Mouse (Mus musculus): ENCODE measurements at regions not wholly inside any gene's neighbourhood (a gene's known extent, or its start where the extent isn't known, plus 50 kb on each side); places are given as distances from the start of the nearest gene placed in this dataset.

DNA sequence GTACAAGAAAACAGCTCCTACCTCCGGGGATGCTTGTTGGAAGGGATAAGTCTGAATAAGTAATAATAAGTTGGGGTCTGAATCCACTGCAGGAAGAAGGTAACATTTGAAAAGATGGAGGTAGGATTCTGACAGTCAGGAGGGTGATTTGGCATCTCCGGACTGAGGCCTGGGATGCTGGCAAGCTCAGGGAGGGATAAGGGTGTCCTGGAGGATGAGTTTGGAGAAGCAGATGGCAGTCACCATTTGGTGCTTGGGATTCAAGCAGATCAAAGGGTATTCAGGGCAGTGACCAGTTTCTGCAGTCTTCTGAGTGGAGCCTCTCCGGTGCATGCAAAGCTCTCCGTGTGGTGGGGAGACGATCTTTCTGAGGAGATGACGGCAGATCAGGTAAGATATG, 62.9 kb upstream of the Gm2310 start:
- no peak for DNase-seq (ENCODE audit: low spot score)

DNA sequence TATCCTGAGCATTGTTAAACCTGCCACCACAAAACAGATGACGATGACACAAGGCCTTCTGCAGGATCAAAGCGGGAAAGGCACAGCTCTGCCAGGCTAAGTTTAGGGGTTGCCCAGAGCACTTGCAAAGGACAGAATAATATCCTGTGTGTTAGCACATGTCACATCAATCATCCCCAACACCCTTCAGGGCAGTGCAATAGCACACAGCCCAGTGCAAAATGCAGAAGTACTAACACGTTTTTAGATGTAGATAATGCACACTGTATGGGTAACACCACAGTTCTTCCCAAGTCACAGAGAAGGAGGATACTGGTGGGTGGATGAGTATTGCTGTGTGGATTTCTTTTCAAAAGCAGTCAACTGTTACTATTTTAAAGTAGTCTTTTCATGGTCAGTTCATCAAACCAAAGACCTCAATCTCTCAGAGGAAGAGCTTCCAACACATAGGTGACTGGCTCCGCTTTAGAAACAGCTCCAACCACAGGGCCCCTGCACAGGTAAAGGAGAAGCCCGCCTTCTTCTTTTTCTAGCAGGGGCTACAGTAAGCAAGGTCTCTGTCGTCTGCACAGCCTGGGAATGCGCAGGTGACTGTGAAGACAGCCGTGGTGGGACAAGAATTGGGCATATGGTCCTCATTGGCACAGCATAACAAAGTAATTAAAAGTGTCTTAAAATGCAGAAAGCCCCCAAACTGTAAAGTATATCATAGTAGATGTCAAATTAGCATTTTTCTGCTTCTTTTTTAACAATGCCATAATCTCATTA, 61.6 kb upstream of the Gm2310 start:
- DNase-seq (ENCODE audit: low spot score) = no peak

DNA sequence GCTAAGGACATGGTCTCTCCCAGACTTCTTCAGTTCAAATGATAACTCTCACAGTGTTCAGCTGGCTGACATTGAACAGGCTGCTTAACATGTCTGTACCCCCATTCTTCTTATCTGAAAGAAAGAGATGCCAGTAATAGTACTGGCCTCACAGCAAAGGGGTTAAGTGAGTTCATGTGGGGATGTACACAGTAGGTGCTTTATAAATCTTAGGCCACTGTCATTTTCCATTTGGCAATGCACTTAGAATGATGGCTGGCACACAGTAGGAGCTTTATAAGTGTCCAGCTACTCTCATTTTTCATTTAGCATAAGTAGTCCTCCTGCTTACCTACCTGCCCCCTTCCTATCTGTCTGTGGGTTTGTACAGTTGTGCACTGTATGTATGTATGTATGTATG, 60.3 kb upstream of the Gm2310 start:
- DNase-seq (ENCODE audit: low spot score) = no peak

DNA sequence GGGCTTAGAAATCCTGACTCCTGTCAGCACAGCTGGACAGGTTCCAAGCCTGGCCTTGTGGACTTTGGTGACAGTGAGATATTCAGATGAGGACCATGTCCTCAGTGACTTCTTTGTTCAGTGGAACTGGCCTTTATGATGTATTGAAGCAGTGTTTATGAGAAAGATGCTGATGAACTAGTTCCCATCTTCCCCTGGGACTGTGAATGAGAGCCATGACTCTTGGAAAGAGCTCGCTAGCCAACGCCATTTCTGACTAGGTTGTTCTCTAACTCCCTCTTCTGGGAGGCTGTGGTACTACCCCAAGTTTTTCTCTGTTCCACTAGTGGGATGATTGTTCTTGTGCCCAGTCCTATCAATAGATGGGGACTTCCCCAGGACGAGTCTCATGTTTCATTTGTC, 57.7 kb upstream of the Gm2310 start:
- peak; percentile 73 for DNase-seq (ENCODE audit: low spot score)

DNA sequence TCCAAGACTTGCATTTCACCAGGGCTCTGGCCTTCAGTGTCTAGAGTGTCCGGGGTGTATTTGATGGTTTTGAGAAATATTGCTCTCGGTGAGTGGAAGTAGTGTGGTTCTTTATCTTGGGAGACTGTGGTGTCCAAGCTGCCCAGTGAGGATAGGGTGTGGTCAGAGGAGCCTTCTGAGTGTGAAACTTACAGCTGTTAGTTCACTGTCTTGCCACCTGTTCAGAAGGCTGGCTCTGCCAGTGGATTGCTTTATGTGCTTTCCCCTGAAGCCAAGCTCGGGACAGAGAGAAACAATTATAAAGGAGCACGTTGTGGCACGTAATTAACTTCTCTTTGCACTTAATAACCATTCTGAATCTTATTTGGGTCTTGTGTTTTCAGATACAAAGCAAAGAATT, 57.2 kb upstream of the Gm2310 start:
- DNase-seq (ENCODE audit: low spot score) = no peak

DNA sequence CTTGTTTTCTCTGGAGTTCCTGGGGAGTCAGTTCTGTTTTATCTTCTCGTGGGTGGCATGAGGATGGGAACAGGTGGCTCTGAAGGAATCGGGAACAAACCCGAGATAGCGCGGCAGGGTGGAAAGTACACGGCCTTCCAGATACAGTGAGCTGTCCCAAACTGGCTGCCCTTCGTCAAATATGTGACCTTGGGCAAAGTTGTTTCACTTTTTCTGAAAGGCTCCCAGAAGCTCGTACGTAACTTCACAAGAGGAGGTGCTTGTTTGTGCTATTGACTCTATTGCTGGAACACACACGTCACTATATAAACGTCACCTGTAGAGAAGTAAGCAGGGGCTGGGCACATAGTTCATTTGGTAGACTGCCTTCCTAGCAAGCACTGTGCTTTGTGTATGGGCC, 49.9 kb upstream of the Gm2310 start:
- no peak for DNase-seq (ENCODE audit: low spot score)
